ENCODE assay signal across 7 mouse cellular contexts in genomic region chr10:44997184-44997905, GRCm38 (mm10).
DNase-seq lines count a peak whose midpoint lies in the region; ATAC-seq and TF ChIP-seq lines count a peak whose summit lies in the region.

No protein-coding gene starts in this region.

- WGBS in heart, postnatal 0 days: 14% methylated on average over 14 of the region's 14 CpGs
- WGBS in midbrain, embryonic 12.5 days: 1% methylated on average over 13 of the region's 14 CpGs

- no peaks in the 10 kb centered on the region for H3K9me3 ChIP-seq in heart, postnatal 0 days (replicated peaks; ENCODE audit: control insufficient read depth, low read length)
- no peaks in the 10 kb centered on the region for H3K9me3 ChIP-seq in midbrain, embryonic 12.5 days

- peak overlapping the region; percentile 51 for H3K27ac ChIP-seq in embryonic fibroblast, embryonic 13.5 days (ENCODE audit: insufficient read depth, low read length)
- H3K27ac ChIP-seq in heart, postnatal 0 days (ENCODE audit: low read depth): peak overlapping the region; percentile 14; the same call in 1 of the 2 replicates
- H3K27ac ChIP-seq in midbrain, embryonic 12.5 days (replicated peaks): peak overlapping the region; percentile 69

- peak overlapping the region; percentile 8; the same call in 1 of the 2 replicates for H3K4me3 ChIP-seq in embryonic fibroblast, embryonic 13.5 days (ENCODE audit: insufficient read depth, low read length)
- peak overlapping the region; percentile 20 for H3K4me3 ChIP-seq in heart, postnatal 0 days (ENCODE audit: low read depth, low read length)
- H3K4me3 ChIP-seq in midbrain, embryonic 12.5 days: peak overlapping the region; percentile 19

- H3K36me3 ChIP-seq in heart, postnatal 0 days (replicated peaks; ENCODE audit: control insufficient read depth, insufficient read depth, low read length): no peaks in the 10 kb centered on the region
- H3K36me3 ChIP-seq in midbrain, embryonic 12.5 days: no peaks in the 10 kb centered on the region

- H3K4me1 ChIP-seq in embryonic fibroblast, embryonic 13.5 days (ENCODE audit: control insufficient read depth, insufficient read depth, low read length): peaks cover 5% of the 10 kb centered on the region; the same call in 1 of the 2 replicates
- H3K4me1 ChIP-seq in heart, postnatal 0 days (ENCODE audit: control insufficient read depth, insufficient read depth): peaks cover 6% of the 10 kb centered on the region; the same call in 1 of the 2 replicates
- peaks cover 53% of the 10 kb centered on the region for H3K4me1 ChIP-seq in midbrain, embryonic 12.5 days

- DNase-seq in heart, postnatal 0 days (ENCODE audit: low spot score): peak; percentile 51
- DNase-seq in kidney, postnatal 25 days: peak; percentile 55
- no peak for DNase-seq in gastrocnemius, adult 18-20 months (ENCODE audit: low spot score)
- no peak for DNase-seq in urinary bladder, postnatal 14 days (ENCODE audit: low spot score)
- no peak for DNase-seq in cerebellum, adult 9-11 months

- TF ChIP-seq POLR2A in embryonic fibroblast, embryonic 13.5 days (IDR thresholded peaks at IDR 0.05; ENCODE audit: low read depth, low read length): no peak

- peak; percentile 36 for ATAC-seq in heart, postnatal 0 days (ENCODE audit: insufficient read depth, low read depth)
- peak; percentile 28 for ATAC-seq in midbrain, embryonic 12.5 days (ENCODE audit: low FRiP score, low read depth)

- H3K4me2 ChIP-seq in heart, postnatal 0 days (ENCODE audit: low read depth, low read length): peak overlapping the region; percentile 58
- H3K4me2 ChIP-seq in midbrain, embryonic 12.5 days (replicated peaks): peak overlapping the region; percentile 46

- TF ChIP-seq EP300 in heart, postnatal 0 days (IDR thresholded peaks at IDR 0.05; ENCODE audit: low read depth): peak; percentile 38; the same call in 1 of the 2 replicates

- no peak for TF ChIP-seq CTCF in embryonic fibroblast, embryonic 13.5 days (IDR thresholded peaks at IDR 0.05; ENCODE audit: borderline replicate concordance, insufficient read depth, low read length)
- TF ChIP-seq CTCF in heart, postnatal 0 days (IDR thresholded peaks at IDR 0.05; ENCODE audit: low read depth): no peak

- no peaks in the 10 kb centered on the region for H3K27me3 ChIP-seq in heart, postnatal 0 days (ENCODE audit: control insufficient read depth, insufficient read depth, low read length)
- no peaks in the 10 kb centered on the region for H3K27me3 ChIP-seq in midbrain, embryonic 12.5 days

- H3K9ac ChIP-seq in heart, postnatal 0 days (replicated peaks; ENCODE audit: low read depth, low read length): peak overlapping the region; percentile 17; the same call in 1 of the 2 replicates
- peak overlapping the region; percentile 17; the same call in 1 of the 2 replicates for H3K9ac ChIP-seq in midbrain, embryonic 12.5 days (replicated peaks)

Comparison
In these comparisons a context has a peak if more than half of its experiments do, and no peak if none do; other contexts are left out.
1. H3K27ac ChIP-seq: peak in every context shown above with its lines; median percentile 69 in midbrain, embryonic 12.5 days; 51 in embryonic fibroblast, embryonic 13.5 days; 14 in heart, postnatal 0 days.
2. DNase-seq: peak in heart, postnatal 0 days (single experiment) and kidney, postnatal 25 days (2 of 2); none in gastrocnemius, adult 18-20 months (single experiment), urinary bladder, postnatal 14 days (single experiment) and cerebellum, adult 9-11 months (single experiment).
3. Peak in every context shown above with its lines, with median percentiles within 50 percentile points of each other: H3K4me3 ChIP-seq.